Comparison of ENCODE assay signal across 27 mouse cellular contexts in genomic region chr13:103412566-103412965, GRCm38 (mm10).
DNase-seq lines count a peak whose midpoint lies in the region; ATAC-seq and TF ChIP-seq lines count a peak whose summit lies in the region.
"Had no signal": no experiment of that assay in that cellular context is flagged by ENCODE, and none has a peak within 500 bp of the region (broad histone marks: within the 10 kb centered on the region; RNA-seq: fewer than 3 reads in every experiment).

No protein-coding gene starts in this region.

- H3K36me3 ChIP-seq in G1E (replicated peaks), result no peaks in the 10 kb centered on the region
- H3K36me3 ChIP-seq: embryonic facial prominence, embryonic 12.5 days; embryonic facial prominence, embryonic 15.5 days; heart, embryonic 12.5 days; heart, embryonic 15.5 days had no signal

- peaks cover 7% of the 10 kb centered on the region for H3K27me3 ChIP-seq in G1E (ENCODE audit: insufficient read depth, low read length)
- H3K27me3 ChIP-seq: embryonic facial prominence, embryonic 12.5 days; embryonic facial prominence, embryonic 15.5 days; heart, embryonic 12.5 days; heart, embryonic 15.5 days had no signal

- ATAC-seq in G1E (ENCODE audit: extremely low read depth, insufficient number of reproducible peaks, low FRiP score, poor library complexity, severe bottlenecking), result peak; percentile 28; the same call in 1 of the 2 replicates
- ATAC-seq in hematopoietic stem cell, adult 5-6 weeks (replicated peaks in 1 of 2; ENCODE audit: insufficient read depth in 1 of 2, low FRiP score in 2 of 2, low TSS enrichment in 1 of 2, low read depth in 1 of 2, poor library complexity in 2 of 2, severe bottlenecking in 2 of 2), result peak; percentile 94 to 98
- ATAC-seq: activated CD4-positive, CD25-positive, alpha-beta regulatory T cell, adult 4 months; forebrain, embryonic 14.5 days; forebrain, postnatal 0 days; hindbrain, postnatal 0 days; inflammation-experienced regulatory T-cells, adult 6 months had no signal

- H3K4me3 ChIP-seq in G1E (ENCODE audit: low read depth, low read length), result no peak overlapping the region
- H3K4me3 ChIP-seq: embryonic facial prominence, embryonic 12.5 days; embryonic facial prominence, embryonic 15.5 days; gastrocnemius, adult 2 months; heart, embryonic 12.5 days; heart, embryonic 15.5 days had no signal

- no peaks in the 10 kb centered on the region for H3K9me3 ChIP-seq in G1E (replicated peaks)
- H3K9me3 ChIP-seq: embryonic facial prominence, embryonic 12.5 days; embryonic facial prominence, embryonic 15.5 days; heart, embryonic 15.5 days had no signal

- H3K4me1 ChIP-seq in G1E (ENCODE audit: insufficient read depth, low read depth, low read length), result no peaks in the 10 kb centered on the region
- H3K4me1 ChIP-seq: embryonic facial prominence, embryonic 15.5 days; heart, embryonic 12.5 days; heart, embryonic 15.5 days had no signal

- TF ChIP-seq CTCF in G1E (IDR thresholded peaks at IDR 0.05; ENCODE audit: low read depth, low read length), result no peak

- peak; percentile 21 for DNase-seq in thymus, postnatal 0 days (ENCODE audit: low spot score)
- DNase-seq in thymus, postnatal 10 days (ENCODE audit: low spot score in 2 of 2), result no peak
- no peak for DNase-seq in G1E (ENCODE audit: low spot score)
- DNase-seq in layer of hippocampus, adult 9-10 months (ENCODE audit: low spot score), result no peak
- DNase-seq in natural killer cell, adult 2 months (ENCODE audit: low spot score in 2 of 2), result no peak
- DNase-seq: adrenal gland, adult 8-10 months; adrenal gland, postnatal 25 days; B cell, adult 2 months; cerebellum, adult 11-12 months; cerebellum, adult 8-10 months; cerebellum, postnatal 10 days; cerebellum, postnatal 36 days; forebrain, postnatal 0 days; gastrocnemius, adult 2 months; gastrocnemius, postnatal 14 days; heart, adult 18-20 months; heart, postnatal 10 days; heart, postnatal 36 days had no signal
